Mouse (Mus musculus): ENCODE measurements around the gene Ccr6. TPM values are rescaled to one million over a fixed set of nuclear protein-coding genes. Genes with fewer than 3 reads are reported as not detected.

Ccr6 gene
- total and polyA plus RNA-seq, 2 experiments: 0.20 TPM; not detected in 1

DNA sequence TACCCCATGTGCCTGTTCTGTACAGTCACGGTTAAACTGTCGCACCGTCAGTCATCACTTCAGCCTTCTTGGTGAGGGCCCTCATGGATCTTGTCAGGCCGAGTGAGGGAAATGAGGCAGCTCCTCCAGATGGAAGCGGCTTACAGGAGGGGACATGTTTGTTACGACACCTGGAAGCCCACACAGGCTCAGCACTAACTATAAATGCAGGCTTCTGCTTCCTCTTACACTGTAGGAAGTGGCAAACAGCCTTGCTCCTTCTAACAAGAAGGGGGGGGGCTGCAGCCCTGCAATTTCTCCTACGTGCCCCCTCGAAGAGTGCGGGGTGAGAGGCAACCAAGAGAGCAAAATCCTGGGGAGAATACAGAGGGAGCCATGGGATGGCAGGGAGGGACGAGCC is 25.2 kb upstream of the Ccr6 start:
- 77% methylated on average over 10 of the region's 10 CpGs for WGBS
- no peak for TF ChIP-seq POLR2A (IDR thresholded peaks at IDR 0.05; ENCODE audit: extremely low read depth, insufficient read depth, low read length)
- TF ChIP-seq CTCF (IDR thresholded peaks at IDR 0.05; ENCODE audit: low read depth, low read length): no peak
- Histone ChIP-seq H3K9ac (ENCODE audit: low read depth, low read length) (no peak overlapping the region), H3K27me3 (ENCODE audit: control insufficient read depth, insufficient read depth, low read length) (no peaks in the 10 kb centered on the region), H3K36me3 (ENCODE audit: control insufficient read depth, insufficient read depth, low read length) (no peaks in the 10 kb centered on the region), H3K4me1 (ENCODE audit: control insufficient read depth, insufficient read depth, low read length) (no peaks in the 10 kb centered on the region), H3K27ac (replicated peaks; ENCODE audit: insufficient read depth, low read depth, low read length) (no peak overlapping the region), H3K79me2 (ENCODE audit: control insufficient read depth, insufficient read depth, low read length) (no peaks in the 10 kb centered on the region), H3K4me3 (ENCODE audit: insufficient read depth, low read depth, low read length) (no peak overlapping the region)
- DNase-seq (ENCODE audit: extremely low read depth, low read depth, low spot score): no peak

DNA sequence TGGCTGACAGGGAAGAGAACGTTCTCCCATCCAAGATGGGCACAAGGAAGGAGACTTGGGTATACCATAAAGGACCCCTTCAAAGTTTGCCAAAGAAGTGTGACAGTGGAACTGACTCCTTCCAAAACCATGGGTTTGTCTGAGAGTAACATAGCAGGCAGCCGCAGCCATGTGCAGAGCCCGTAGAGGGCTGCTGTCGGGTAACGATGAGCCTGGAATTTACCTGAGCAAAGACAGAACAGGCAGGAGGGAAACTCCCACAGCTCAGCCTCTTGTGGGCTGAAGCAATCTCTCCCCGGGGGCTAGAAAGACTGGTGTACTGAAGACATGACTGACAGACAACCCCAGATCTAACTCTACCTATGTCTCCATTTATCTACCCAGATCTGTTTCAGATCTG is 24.4 kb upstream of the Ccr6 start:
- no peak for TF ChIP-seq CTCF (IDR thresholded peaks at IDR 0.05; ENCODE audit: low read depth, low read length)
- no peak for TF ChIP-seq POLR2A (IDR thresholded peaks at IDR 0.05; ENCODE audit: extremely low read depth, insufficient read depth, low read length)
- no peaks in the 10 kb centered on the region for H3K79me2 ChIP-seq (ENCODE audit: control insufficient read depth, insufficient read depth, low read length)
- no peak overlapping the region for H3K4me3 ChIP-seq (ENCODE audit: insufficient read depth, low read depth, low read length)
- H3K4me1 ChIP-seq (ENCODE audit: control insufficient read depth, insufficient read depth, low read length): no peaks in the 10 kb centered on the region
- H3K27me3 ChIP-seq (ENCODE audit: control insufficient read depth, insufficient read depth, low read length): no peaks in the 10 kb centered on the region
- H3K9ac ChIP-seq (ENCODE audit: low read depth, low read length): no peak overlapping the region
- H3K36me3 ChIP-seq (ENCODE audit: control insufficient read depth, insufficient read depth, low read length): no peaks in the 10 kb centered on the region
- H3K27ac ChIP-seq (replicated peaks; ENCODE audit: insufficient read depth, low read depth, low read length): no peak overlapping the region
- 83% methylated on average over 6 of the region's 6 CpGs for WGBS
- DNase-seq (ENCODE audit: extremely low read depth, low read depth, low spot score): no peak

DNA sequence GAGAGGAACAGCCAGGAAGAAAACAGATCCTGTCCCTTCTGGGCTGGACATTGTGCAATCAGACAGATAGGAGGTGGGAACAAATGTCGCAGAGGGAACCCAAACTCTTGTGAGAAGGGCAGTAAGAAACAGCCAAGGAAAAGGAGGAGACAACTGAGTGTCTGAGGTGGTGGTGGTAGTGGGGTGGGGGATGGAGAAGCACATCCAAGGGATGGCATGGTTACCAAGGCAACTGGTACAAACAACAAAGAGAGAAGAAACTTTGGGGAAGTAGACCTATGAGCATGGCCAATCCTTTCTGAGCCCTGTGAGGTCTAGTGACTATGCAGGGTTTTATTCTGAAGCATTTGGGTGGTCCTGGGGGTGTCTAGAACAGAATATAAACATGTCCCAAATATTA is 21.5 kb upstream of the Ccr6 start:
- no peaks in the 10 kb centered on the region for H3K4me1 ChIP-seq (ENCODE audit: control insufficient read depth, insufficient read depth, low read length)
- H3K4me3 ChIP-seq (ENCODE audit: insufficient read depth, low read depth, low read length): no peak overlapping the region
- DNase-seq (ENCODE audit: extremely low read depth, low read depth, low spot score): no peak
- no peak overlapping the region for H3K9ac ChIP-seq (ENCODE audit: low read depth, low read length)
- WGBS: 57% methylated on average over 1 of the region's 1 CpGs
- no peak overlapping the region for H3K27ac ChIP-seq (replicated peaks; ENCODE audit: insufficient read depth, low read depth, low read length)
- H3K27me3 ChIP-seq (ENCODE audit: control insufficient read depth, insufficient read depth, low read length): no peaks in the 10 kb centered on the region
- no peaks in the 10 kb centered on the region for H3K36me3 ChIP-seq (ENCODE audit: control insufficient read depth, insufficient read depth, low read length)
- no peaks in the 10 kb centered on the region for H3K79me2 ChIP-seq (ENCODE audit: control insufficient read depth, insufficient read depth, low read length)
- TF ChIP-seq POLR2A (IDR thresholded peaks at IDR 0.05; ENCODE audit: extremely low read depth, insufficient read depth, low read length): no peak
- TF ChIP-seq CTCF (IDR thresholded peaks at IDR 0.05; ENCODE audit: low read depth, low read length): no peak

DNA sequence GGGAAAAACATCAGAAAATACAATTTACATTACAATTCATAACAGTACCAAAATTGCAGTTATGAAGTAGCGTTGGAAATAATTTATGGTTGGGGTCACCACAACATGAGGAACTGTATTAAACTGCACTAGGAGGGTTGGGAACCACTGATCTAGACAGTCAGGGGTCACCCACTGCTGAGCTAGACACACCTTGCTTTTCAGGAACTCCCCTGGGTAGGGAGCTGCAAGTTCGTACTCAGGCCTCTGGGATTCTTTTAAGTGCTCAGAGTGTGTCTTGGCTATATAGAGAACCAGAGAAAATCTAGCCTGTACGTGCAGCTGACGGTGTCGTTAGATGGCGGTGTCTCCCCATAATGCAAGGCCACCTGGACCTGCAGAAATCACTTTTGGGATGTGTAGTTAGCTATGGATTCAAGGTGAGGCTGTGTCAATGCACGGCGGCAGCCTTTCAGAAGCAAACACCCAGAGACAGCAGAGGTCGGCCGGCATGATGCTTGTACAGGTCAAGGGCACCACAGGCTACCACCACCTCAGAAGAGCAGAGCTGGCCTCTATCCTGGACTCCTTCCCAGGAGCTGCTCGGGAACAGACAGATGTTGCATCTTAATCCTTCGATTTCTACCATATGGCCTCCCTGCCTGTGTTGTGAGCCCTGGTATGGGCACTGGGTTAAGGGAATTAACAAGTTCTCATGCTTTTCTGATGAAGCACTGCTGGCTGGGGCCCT is 20.7 kb upstream of the Ccr6 start:
- H3K4me3 ChIP-seq (ENCODE audit: insufficient read depth, low read depth, low read length): no peak overlapping the region
- TF ChIP-seq CTCF (IDR thresholded peaks at IDR 0.05; ENCODE audit: low read depth, low read length): no peak
- TF ChIP-seq POLR2A (IDR thresholded peaks at IDR 0.05; ENCODE audit: extremely low read depth, insufficient read depth, low read length): no peak
- H3K9ac ChIP-seq (ENCODE audit: low read depth, low read length): no peak overlapping the region
- no peaks in the 10 kb centered on the region for H3K36me3 ChIP-seq (ENCODE audit: control insufficient read depth, insufficient read depth, low read length)
- no peak overlapping the region for H3K27ac ChIP-seq (replicated peaks; ENCODE audit: insufficient read depth, low read depth, low read length)
- WGBS: 87% methylated on average over 12 of the region's 12 CpGs
- DNase-seq (ENCODE audit: extremely low read depth, low read depth, low spot score): no peak
- H3K27me3 ChIP-seq (ENCODE audit: control insufficient read depth, insufficient read depth, low read length): no peaks in the 10 kb centered on the region
- H3K4me1 ChIP-seq (ENCODE audit: control insufficient read depth, insufficient read depth, low read length): no peaks in the 10 kb centered on the region
- H3K79me2 ChIP-seq (ENCODE audit: control insufficient read depth, insufficient read depth, low read length): no peaks in the 10 kb centered on the region

DNA sequence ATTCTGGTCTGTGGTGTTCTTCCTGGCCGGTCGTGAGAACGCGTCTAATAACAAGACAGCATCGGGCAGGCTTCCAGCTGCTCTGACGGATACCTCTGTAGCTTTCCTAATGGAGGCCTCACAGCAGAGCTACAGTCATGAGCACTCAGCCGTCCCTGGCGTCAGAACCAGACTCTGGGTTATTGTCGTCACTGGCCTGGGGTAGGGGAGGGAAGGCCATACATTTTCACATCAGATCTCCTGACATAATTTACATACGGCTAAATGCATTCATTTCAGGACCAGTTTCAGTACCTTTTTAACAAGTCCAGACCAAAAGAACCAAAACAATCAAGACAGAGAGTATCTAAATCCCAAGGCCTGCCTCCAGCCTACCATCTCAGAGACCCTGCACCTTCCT is 12.6 kb upstream of the Ccr6 start:
- WGBS: 89% methylated on average over 10 of the region's 10 CpGs
- no peak overlapping the region for H3K27ac ChIP-seq (replicated peaks; ENCODE audit: insufficient read depth, low read depth, low read length)
- no peak for TF ChIP-seq POLR2A (IDR thresholded peaks at IDR 0.05; ENCODE audit: extremely low read depth, insufficient read depth, low read length)
- TF ChIP-seq CTCF (IDR thresholded peaks at IDR 0.05; ENCODE audit: low read depth, low read length): no peak
- H3K9ac ChIP-seq (ENCODE audit: low read depth, low read length): no peak overlapping the region
- H3K4me1 ChIP-seq (ENCODE audit: control insufficient read depth, insufficient read depth, low read length): peaks cover 1% of the 10 kb centered on the region; the same call in 1 of the 2 replicates
- H3K27me3 ChIP-seq (ENCODE audit: control insufficient read depth, insufficient read depth, low read length): no peaks in the 10 kb centered on the region
- H3K36me3 ChIP-seq (ENCODE audit: control insufficient read depth, insufficient read depth, low read length): no peaks in the 10 kb centered on the region
- H3K4me3 ChIP-seq (ENCODE audit: insufficient read depth, low read depth, low read length): no peak overlapping the region
- no peaks in the 10 kb centered on the region for H3K79me2 ChIP-seq (ENCODE audit: control insufficient read depth, insufficient read depth, low read length)
- no peak for DNase-seq (ENCODE audit: extremely low read depth, low read depth, low spot score)

DNA sequence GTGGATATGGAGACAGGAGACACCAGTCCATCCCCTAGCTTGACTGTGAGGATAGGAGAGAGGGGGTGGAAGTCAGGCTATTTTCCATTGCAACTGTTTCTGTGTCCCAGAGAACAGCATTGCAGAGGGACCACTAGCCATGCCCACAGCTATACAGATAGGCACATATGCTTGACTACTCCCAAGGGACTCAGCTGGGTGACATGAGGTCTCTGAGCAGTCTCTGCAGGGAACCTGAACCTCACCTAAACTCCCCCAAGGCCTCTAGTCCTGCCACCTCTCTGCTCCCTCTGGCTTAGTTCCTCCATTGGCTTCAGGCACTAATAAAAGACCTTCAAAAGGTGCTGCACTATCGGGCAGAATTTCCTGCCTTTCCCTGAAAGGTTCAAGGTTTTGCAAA is 11.8 kb upstream of the Ccr6 start:
- H3K4me1 ChIP-seq (ENCODE audit: control insufficient read depth, insufficient read depth, low read length): peaks cover 1% of the 10 kb centered on the region; the same call in 1 of the 2 replicates
- no peak overlapping the region for H3K27ac ChIP-seq (replicated peaks; ENCODE audit: insufficient read depth, low read depth, low read length)
- 64% methylated on average over 1 of the region's 1 CpGs for WGBS
- H3K27me3 ChIP-seq (ENCODE audit: control insufficient read depth, insufficient read depth, low read length): no peaks in the 10 kb centered on the region
- H3K4me3 ChIP-seq (ENCODE audit: insufficient read depth, low read depth, low read length): no peak overlapping the region
- DNase-seq (ENCODE audit: extremely low read depth, low read depth, low spot score): no peak
- no peaks in the 10 kb centered on the region for H3K36me3 ChIP-seq (ENCODE audit: control insufficient read depth, insufficient read depth, low read length)
- H3K79me2 ChIP-seq (ENCODE audit: control insufficient read depth, insufficient read depth, low read length): no peaks in the 10 kb centered on the region
- TF ChIP-seq CTCF (IDR thresholded peaks at IDR 0.05; ENCODE audit: low read depth, low read length): no peak
- no peak for TF ChIP-seq POLR2A (IDR thresholded peaks at IDR 0.05; ENCODE audit: extremely low read depth, insufficient read depth, low read length)
- H3K9ac ChIP-seq (ENCODE audit: low read depth, low read length): no peak overlapping the region
